Mouse (Mus musculus) kidney, embryonic 14.5 days (tissue): ENCODE results near the gene Mgme1. TPM values are rescaled to one million over a fixed set of nuclear protein-coding genes. Genes with fewer than 3 reads are reported as not detected.

Source experiments
- ATAC-seq: fragments of 200-750 bp; cut with Nextera tagmentation; 2 replicates; pipeline ENCODE4 v1.8.0; 2017; ENCODE audit warnings: moderate number of reproducible peaks, mild to moderate bottlenecking, moderate TSS enrichment, moderate library complexity; ENCODE audit not compliant: low FRiP score, low TSS enrichment
- H3K27ac ChIP-seq: fragments of 300-500 bp; sonication (generic); 2 replicates; pipeline ENCODE4 v1.5.1; 2014; ENCODE audit warnings: low read depth, mild to moderate bottlenecking, low read length, moderate library complexity, mixed read lengths
- H3K27me3 ChIP-seq: fragments of 300-500 bp; sonication (generic); 2 replicates; pipeline ENCODE4 v1.6.1; 2014; ENCODE audit warnings: mild to moderate bottlenecking, low read length; ENCODE audit not compliant: control insufficient read depth, insufficient read depth
- H3K36me3 ChIP-seq: fragments of 300-500 bp; sonication (generic); 2 replicates; pipeline ENCODE4 v1.6.1; 2014; ENCODE audit warnings: low read length, mixed read lengths; ENCODE audit not compliant: control insufficient read depth, insufficient read depth
- H3K4me1 ChIP-seq: fragments of 300-500 bp; sonication (generic); 2 replicates; pipeline ENCODE4 v1.6.1; 2014; ENCODE audit warnings: low read length, mixed read lengths; ENCODE audit not compliant: control insufficient read depth, insufficient read depth
- H3K4me2 ChIP-seq: fragments of 300-500 bp; sonication (generic); replicated peaks from 2 replicates; pipeline ENCODE4 v1.6.1; 2014; ENCODE audit warnings: low read depth, mild to moderate bottlenecking, low read length
- H3K4me3 ChIP-seq: fragments of 300-500 bp; sonication (generic); 2 replicates; pipeline ENCODE4 v1.5.1; 2014; ENCODE audit warnings: mild to moderate bottlenecking, low read length
- H3K9ac ChIP-seq: fragments of 300-500 bp; sonication (generic); 2 replicates; pipeline ENCODE4 v1.6.1; 2014; ENCODE audit warnings: low read depth, mild to moderate bottlenecking, low read length, moderate library complexity
- H3K9me3 ChIP-seq: fragments of 300-500 bp; sonication (generic); 2 replicates; pipeline ENCODE4 v1.6.1; 2016; ENCODE audit warnings: low read length; ENCODE audit not compliant: control insufficient read depth
- WGBS: fragments of 180-500 bp; shearing (Covaris S2); extraction: QIAGEN DNeasy Blood & Tissue Kit; methylation state at CpG from one replicate; pipeline ENCODE4 v1.1.7; 2014; 5-methylcytosine and 5-hydroxymethylcytosine counted together
- polyA plus RNA-seq: library from polyadenylated mRNA; unstranded; fragments of >200 nt; fragmentation: Nextera tagmentation; extraction: Ambion mirVana; gene quantifications from 2 replicates; pipeline ENCODE4 v1.2.1, GENCODE M21; 2014

Gene Mgme1
- polyA plus RNA-seq, 1 experiment from 2014 or later: 21.9 TPM

- Histone ChIP-seq H3K36me3 (peaks cover 49% of the 10 kb centered on the region), H3K27ac (no peak overlapping the region), H3K4me2 (no peak overlapping the region), H3K9ac (no peak overlapping the region), H3K4me1 (0 out of 2 replicates have a peak, but pooled peaks cover 8% of the 10 kb centered on the region), H3K27me3 (no peaks in the 10 kb centered on the region), H3K4me3 (no peak overlapping the region), H3K9me3 (no peaks in the 10 kb centered on the region)
- no peak for ATAC-seq
- 35% methylated on average over 4 of the region's 4 CpGs for WGBS
Observed at GRCm38 (mm10) chr2:144248613-144249376, 21.7 kb upstream of the Mgme1 start.

- no peak overlapping the region for H3K9ac ChIP-seq
- peaks cover 63% of the 10 kb centered on the region for H3K36me3 ChIP-seq
- no peak for ATAC-seq
- H3K27me3 ChIP-seq: no peaks in the 10 kb centered on the region
- H3K27ac ChIP-seq: no peak overlapping the region
- no peaks in the 10 kb centered on the region for H3K9me3 ChIP-seq
- H3K4me2 ChIP-seq: no peak overlapping the region
- H3K4me3 ChIP-seq: no peak overlapping the region
- 0 out of 2 replicates have a peak, but pooled peaks cover 8% of the 10 kb centered on the region for H3K4me1 ChIP-seq
Observed at GRCm38 (mm10) chr2:144250111-144250510, 20.4 kb upstream of the Mgme1 start.

- H3K4me1 ChIP-seq: peaks cover 23% of the 10 kb centered on the region
- no peak overlapping the region for H3K4me2 ChIP-seq
- H3K36me3 ChIP-seq: peaks cover 58% of the 10 kb centered on the region
- H3K27me3 ChIP-seq: no peaks in the 10 kb centered on the region
- ATAC-seq: no peak
- no peak overlapping the region for H3K9ac ChIP-seq
- H3K9me3 ChIP-seq: no peaks in the 10 kb centered on the region
- 84% methylated on average over 2 of the region's 2 CpGs for WGBS
- H3K4me3 ChIP-seq: no peak overlapping the region
- H3K27ac ChIP-seq: no peak overlapping the region
Observed at GRCm38 (mm10) chr2:144262837-144263236, 7.6 kb upstream of the Mgme1 start.

- H3K9me3 ChIP-seq: no peaks in the 10 kb centered on the region
- H3K4me3 ChIP-seq: no peak overlapping the region
- 66% methylated on average over 5 of the region's 5 CpGs for WGBS
- H3K4me2 ChIP-seq: no peak overlapping the region
- no peak overlapping the region for H3K9ac ChIP-seq
- H3K36me3 ChIP-seq: peaks cover 41% of the 10 kb centered on the region
- H3K27ac ChIP-seq: 0 out of 2 replicates have a peak overlapping the region, but pooled peaks have one; percentile 11
- peaks cover 37% of the 10 kb centered on the region for H3K4me1 ChIP-seq
- no peaks in the 10 kb centered on the region for H3K27me3 ChIP-seq
- no peak for ATAC-seq
Observed at GRCm38 (mm10) chr2:144264398-144265119, 5.9 kb upstream of the Mgme1 start.

- Histone ChIP-seq H3K4me1 (peaks cover 37% of the 10 kb centered on the region), H3K27ac (0 out of 2 replicates have a peak overlapping the region, but pooled peaks have one; percentile 11), H3K27me3 (no peaks in the 10 kb centered on the region), H3K4me3 (no peak overlapping the region), H3K9me3 (no peaks in the 10 kb centered on the region), H3K4me2 (no peak overlapping the region), H3K9ac (no peak overlapping the region), H3K36me3 (peaks cover 37% of the 10 kb centered on the region)
- ATAC-seq: no peak
- WGBS: 75% methylated on average over 3 of the region's 3 CpGs
Observed at GRCm38 (mm10) chr2:144265120-144265488, 5.4 kb upstream of the Mgme1 start.

- H3K9ac ChIP-seq: no peak overlapping the region
- H3K4me2 ChIP-seq: peak overlapping the region; percentile 13; the same call in 1 of the 2 replicates
- no peak overlapping the region for H3K4me3 ChIP-seq
- peaks cover 37% of the 10 kb centered on the region for H3K4me1 ChIP-seq
- no peaks in the 10 kb centered on the region for H3K9me3 ChIP-seq
- H3K27me3 ChIP-seq: no peaks in the 10 kb centered on the region
- no peak for ATAC-seq
- WGBS: 62% methylated on average over 4 of the region's 4 CpGs
- H3K27ac ChIP-seq: no peak overlapping the region
- peaks cover 27% of the 10 kb centered on the region for H3K36me3 ChIP-seq
Observed at GRCm38 (mm10) chr2:144265916-144266683, 4.4 kb upstream of the Mgme1 start.

GRCm38 (mm10) chr2:144267004-144267730 is 3.3 kb upstream of the Mgme1 start:
- H3K9me3 ChIP-seq: no peaks in the 10 kb centered on the region
- H3K27ac ChIP-seq: no peak overlapping the region
- ATAC-seq: no peak
- H3K4me3 ChIP-seq: peak overlapping the region; percentile 95; the same call in 1 of the 2 replicates
- peaks cover 19% of the 10 kb centered on the region; the same call in 1 of the 2 replicates for H3K36me3 ChIP-seq
- peaks cover 37% of the 10 kb centered on the region for H3K4me1 ChIP-seq
- WGBS: 62% methylated on average over 5 of the region's 5 CpGs
- H3K27me3 ChIP-seq: no peaks in the 10 kb centered on the region
- no peak overlapping the region for H3K9ac ChIP-seq
- peak overlapping the region; percentile 72 for H3K4me2 ChIP-seq

- Histone ChIP-seq H3K4me3 (peak overlapping the region; percentile 95; the same call in 1 of the 2 replicates), H3K27ac (no peak overlapping the region), H3K27me3 (no peaks in the 10 kb centered on the region), H3K4me1 (peaks cover 37% of the 10 kb centered on the region), H3K9ac (peak overlapping the region; percentile 98; the same call in 1 of the 2 replicates), H3K4me2 (peak overlapping the region; percentile 72), H3K9me3 (no peaks in the 10 kb centered on the region), H3K36me3 (peaks cover 19% of the 10 kb centered on the region; the same call in 1 of the 2 replicates)
- 33% methylated on average over 1 of the region's 1 CpGs for WGBS
- no peak for ATAC-seq
Observed at GRCm38 (mm10) chr2:144267731-144268015, 2.8 kb upstream of the Mgme1 start.
